Mouse (Mus musculus): ENCODE measurements around the gene Ift140.

DNA sequence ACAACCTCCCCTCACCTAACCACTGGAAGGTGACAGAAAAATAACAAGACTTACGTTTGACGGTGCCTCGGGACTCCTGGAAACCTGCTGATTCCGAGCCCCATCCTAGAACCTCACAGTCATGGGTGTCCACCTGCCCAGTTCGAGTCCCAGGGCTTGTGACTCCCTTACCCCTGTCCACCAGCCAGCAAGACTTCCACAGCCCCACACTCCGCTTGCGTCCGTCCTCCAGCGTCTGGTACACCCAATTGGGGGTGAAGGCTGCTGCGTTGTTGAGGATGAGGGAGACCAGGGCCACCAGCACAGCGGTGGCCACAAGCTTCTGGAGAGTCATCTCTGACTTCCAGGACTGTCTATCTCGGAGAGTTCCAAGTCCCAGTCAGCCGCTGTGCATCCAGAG is 64.3 kb downstream of the Ift140 start:
- TF ChIP-seq CTCF (IDR thresholded peaks at IDR 0.05; ENCODE audit: low read depth) (no peak), EP300 (IDR thresholded peaks at IDR 0.05; ENCODE audit: low read depth) (no peak)

Data from heart, postnatal 0 days (tissue).